Mouse (Mus musculus): ENCODE results near the gene Gsta4. TPM values are rescaled to one million over a fixed set of nuclear protein-coding genes. Genes with fewer than 3 reads are reported as not detected.
"Not testable (repeated sequence)": the region's sequence is repeated elsewhere in the genome, so short reads cannot be mapped to it uniquely, and the experiment has no call there.

Gene Gsta4
- total RNA-seq (2021): 10 to 100 TPM; 43.1 to 51.3 TPM

DNA sequence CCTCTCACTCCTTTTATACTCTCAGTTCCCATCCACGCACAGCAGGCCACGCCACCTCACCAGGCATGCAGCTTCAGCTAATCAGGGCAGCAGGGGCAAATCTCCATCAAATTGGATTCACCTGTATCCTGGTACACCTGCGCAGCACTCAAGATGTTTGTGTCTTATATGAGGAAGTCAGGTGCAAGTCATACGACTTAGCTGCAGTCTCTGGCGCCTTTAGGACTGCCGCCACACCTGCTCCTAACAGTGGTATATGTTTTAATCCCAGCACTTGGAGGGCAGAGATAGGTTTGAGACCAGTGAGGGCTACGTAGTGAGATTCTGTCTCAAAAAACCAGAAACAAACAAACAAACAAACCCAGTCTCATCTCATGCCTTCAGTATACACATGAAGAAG, at the start of gene Gsta4:
TSS of gene Gsta4 (plus strand) at position 301 of the 400 bp plus-strand sequence.
- not testable (repeated sequence) for DNase-seq

DNA sequence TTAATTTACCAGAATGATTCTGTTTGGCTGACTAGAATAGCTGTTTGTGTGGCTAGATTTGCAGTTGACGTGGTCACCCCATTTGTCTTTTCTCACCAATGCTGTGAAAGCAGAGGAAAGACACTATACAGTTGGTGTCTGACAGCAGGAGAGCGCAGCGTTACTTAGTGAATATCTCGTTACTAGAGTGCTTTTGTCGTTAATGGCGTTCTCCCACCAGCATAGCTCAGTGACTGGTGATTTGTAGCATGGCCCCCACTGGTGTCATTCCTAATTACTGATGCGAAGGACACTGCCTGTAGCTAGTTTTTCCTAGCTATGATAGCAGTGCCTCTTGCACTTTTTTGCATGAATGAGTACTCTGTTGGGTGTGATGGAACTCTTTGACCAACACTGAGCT, 46.9 kb upstream of the Gsta4 start:
- DNase-seq: no peak

DNA sequence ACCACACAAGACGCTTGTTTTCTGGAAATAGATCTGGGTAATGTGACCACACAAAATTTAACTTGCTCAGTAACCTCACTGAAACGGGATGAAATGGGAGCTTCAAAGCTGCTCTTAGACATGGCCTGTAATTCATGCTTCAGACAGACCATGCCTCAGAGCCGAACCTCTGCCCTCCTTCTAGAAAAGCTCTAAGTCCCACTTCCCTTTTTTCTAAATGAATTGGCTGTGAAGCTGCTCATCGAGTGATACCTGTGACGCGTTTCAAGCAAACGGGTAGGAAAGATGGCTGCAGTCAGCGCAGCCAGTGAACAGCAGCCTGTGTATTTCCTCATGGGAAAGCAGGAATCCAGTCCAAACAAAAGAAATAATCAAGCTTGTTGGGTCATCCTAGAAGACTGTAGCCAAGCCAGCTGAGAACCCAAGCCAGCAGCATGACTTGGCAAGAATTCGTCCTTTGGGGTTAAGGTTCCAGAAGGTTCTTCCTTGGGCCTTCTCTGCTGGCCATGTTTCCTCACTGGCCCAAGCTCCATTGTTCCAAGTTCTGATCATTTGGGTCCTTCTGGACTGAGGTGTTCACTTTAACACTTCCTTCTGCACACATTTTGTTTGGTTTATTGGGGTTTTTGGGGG, 44.4 kb upstream of the Gsta4 start:
- no peak for DNase-seq

DNA sequence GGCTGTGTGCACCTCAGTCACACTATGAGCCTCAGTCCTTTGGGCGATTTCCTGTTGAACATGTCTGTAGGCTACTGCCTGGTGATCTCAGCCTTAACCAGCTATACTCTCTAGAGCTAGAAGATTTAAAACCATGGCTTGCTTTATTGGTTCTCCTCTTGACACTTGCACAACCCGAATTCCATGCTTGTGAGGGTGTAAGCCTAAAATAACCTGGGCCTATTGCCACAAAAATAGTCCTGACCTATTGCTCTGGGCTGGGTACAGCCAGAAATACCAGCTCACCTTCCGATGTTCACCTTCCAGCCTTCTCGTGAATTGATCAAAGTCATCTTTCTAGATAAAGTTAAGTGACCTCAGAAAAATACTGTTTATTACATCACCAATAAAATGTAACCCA, 43.1 kb upstream of the Gsta4 start:
- DNase-seq: no peak

DNA sequence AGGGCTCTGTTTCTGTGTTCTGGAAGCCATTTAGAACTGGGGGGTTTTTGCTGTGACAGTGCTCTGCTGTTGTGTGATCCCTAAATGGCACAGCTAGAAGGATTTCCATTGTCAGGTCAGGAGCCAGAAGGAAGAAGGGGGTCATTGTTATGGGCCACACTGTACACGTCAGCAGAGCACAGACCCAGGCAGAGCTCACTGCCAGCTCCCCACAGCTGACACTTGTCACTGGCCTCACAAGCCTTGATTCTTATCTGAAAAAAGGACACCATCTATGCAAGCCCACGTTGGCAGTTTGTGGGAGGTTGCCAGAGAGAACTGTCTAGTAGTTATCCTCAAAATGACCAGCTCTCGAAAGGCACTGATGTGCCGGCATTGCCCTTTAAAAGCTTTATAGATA, 36.5 kb upstream of the Gsta4 start:
- DNase-seq: peak; percentile 34 to 39

DNA sequence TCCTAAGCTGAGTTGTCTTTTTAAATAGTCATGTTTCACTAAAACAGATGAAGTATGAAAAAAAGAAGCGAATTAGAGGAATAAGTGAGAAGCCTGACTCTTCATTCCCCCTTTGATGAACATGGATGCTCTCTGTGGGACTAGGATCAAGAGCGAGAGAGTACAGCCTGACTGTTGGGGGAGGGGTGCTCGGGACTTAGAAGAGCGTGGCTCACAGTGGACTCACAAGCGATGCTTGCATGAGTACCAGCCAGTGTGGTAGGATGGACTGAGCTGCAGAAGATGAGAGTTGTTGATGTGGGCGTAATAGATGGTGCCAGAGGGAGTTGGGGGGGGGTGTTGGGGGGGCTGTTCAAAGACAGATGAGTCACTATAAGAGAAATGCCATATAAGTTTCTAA, 35.9 kb upstream of the Gsta4 start:
- DNase-seq: no peak

DNA sequence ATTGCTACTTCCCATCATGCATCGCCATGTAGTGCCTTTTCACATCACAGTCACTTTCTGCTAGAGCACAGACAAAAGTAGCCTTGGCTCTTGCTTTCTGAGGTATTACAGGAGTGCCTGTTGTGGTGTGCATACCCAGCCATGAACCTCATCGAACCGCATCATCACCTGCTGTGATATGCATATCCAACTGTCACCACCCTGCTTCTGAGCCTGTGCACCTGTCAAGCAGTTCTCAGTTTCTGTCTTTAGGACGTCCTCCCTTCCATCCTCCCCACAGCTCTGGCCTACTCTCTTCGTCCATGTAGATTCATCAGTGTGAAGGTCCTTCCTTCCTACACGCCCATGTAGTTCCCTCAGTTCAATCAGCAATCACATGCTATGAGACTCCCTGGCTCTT, 34.4 kb upstream of the Gsta4 start:
- DNase-seq: no peak

DNA sequence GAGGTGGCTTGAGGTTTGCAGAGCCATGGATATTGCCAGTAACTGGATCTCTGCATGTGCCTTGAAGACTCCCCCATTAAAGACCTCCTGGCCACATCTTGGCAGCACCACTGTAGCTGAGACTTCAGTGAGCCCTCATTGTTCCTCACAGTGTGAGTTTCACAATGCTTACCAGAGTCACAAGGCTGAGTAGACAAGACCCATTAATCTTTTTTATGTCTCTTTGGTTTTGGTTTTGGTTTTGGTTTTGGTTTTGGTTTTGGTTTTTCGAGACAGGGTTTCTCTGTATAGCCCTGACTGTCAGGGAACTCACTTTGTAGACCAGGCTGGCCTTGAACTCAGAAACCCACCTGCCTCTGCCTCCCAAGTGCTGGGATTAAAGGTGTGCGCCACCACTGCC, 32.8 kb upstream of the Gsta4 start:
- DNase-seq: not testable (repeated sequence)

DNA sequence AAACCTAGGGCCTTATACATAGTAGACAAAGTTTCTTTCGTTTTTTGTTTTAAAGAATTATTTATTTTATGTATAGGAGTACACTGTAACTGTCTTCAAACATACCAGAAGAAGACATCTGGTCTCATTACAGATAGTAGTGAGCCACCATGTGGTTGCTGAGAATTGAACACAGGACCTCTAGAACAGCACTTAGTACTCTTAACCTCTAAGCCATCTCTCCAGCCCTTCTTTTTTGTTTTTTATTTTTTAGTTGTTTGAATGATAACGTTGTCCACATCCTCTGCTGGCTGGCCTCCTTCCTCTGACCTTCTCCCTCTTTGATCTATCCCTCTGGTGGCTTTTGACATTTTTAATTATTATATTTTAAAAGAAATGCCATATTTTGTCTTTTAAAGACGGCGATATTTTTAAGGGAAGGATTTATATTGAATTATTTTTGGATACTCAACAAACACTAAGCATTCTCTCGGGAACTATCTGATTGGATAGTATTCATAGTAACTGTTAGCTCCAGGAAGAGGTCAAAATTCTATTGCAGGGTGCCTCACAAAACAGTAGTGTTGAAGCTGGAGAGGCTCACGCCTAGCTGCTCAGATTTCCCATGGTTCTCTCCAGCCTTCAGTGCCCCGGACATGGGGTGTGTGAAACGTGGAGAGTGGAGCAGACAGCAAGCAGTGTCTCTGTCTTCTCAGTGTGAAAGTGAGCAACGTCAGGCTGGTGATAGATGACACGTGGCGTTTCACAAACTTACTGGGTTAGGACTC, 28.2 kb upstream of the Gsta4 start:
- DNase-seq: no peak

DNA sequence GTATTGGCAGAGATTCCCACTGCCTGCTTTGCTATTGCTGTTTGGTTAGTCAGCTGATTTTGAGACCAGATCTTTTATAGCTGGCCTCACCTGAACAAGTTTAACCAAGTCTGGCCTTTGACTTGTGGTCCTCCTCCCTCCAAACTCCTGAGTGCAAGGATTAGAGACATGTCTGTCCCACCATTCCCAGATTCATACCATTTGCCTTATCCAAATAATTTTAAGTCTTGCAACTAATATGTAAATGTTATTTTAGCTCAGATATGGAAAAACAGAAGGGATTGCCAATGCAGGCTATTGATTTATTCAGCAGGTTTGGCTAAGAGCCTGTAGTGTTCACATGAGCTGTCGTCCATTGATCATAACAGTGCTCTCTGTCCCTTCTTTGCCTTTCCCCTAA, 25.4 kb upstream of the Gsta4 start:
- DNase-seq: no peak

DNA sequence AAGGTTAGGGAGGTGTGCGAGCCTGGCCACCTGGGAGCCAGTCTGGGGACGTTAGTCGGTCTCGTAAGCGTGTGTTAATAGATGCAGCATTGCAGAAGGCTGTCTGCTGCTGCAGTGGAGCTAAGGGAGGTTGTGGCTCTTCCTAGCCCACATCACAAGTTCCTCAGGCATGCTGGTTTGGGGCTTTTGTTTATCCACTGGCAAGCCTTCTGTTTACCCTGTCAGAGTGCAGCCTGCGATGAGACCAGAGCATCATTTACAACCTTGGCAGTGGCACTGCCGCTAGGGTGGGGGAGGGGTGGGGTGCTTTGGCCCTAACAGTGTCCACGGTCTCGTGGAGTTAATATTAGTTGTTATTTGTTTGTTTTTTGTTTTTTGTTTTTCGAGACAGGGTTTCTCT, 19.3 kb upstream of the Gsta4 start:
- DNase-seq: no peak

DNA sequence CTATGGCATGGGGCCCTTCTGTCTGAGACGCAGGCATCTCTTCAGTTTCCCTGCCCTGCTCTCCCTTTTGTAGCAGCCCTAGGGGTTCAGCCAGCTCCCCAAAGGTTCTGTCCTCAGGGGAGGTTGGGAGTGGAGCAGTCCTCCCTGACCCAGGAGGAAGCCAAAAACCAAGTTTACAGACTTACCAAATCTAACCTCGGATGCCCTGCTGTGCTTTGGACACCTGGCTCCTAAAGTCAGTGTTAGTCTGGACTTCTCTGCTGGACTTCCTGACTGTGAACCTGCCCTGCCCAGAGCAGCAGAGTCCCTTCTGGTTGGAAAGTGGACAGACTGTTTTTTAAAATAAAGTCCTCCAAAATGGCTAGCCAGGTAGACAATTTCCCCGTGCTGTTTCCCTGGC, 17.8 kb upstream of the Gsta4 start:
- DNase-seq: no peak

DNA sequence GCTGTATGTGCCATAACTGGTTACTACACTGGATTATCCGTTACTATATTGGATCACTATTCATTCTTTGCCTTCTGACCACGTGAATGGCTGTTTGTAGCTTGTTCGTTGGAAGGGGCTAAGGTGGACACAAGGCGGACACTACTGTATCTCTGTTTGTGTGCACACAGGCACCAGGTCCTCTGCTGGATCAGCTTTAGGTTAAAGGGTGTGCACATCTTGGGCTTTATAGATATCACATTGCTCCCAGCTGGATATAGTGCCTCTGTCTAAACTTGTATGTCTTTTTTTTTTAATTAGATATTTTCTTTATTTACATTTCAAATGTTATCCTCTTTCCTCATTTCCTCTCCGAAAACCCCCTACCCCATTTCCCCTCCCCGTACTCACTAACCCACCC, 17.1 kb upstream of the Gsta4 start:
- DNase-seq: no peak

DNA sequence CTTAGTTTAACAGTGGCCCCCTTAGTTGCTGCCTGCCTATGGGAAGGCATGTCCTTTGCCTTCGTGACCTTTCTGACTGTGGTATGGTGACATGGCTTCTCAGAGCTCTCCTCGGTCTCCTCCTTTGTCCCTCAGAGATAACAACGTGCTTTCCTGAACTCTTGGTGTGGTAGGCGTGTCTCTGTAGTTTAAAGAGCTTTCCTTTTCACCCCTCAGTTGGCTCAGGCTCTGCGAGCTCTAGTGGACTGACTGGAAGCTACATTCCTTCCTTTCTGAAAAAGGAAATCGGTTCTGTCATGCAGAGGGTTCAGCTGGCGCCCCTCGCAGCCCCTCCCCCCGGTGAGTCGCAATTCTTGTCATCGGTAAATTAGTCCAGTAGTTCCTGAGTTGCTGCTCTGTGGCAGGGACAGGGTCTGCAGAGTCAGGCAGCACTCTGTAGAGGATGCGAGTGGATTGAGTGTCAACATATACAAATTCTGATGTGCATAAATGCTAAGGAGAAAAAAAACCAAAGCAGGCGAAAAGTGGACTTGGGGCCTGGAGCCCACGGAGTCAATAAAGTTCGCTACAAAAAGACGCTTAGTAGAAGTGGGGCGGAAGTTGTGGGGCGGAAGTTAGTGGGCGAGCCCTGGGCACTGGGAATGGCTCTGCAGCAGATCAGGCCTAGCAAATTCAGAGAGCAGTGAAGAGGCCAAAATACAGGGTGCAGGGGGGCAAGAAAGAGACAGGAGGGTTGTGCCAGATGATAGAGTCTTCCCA, 15.7 kb upstream of the Gsta4 start:
- no peak for DNase-seq

DNA sequence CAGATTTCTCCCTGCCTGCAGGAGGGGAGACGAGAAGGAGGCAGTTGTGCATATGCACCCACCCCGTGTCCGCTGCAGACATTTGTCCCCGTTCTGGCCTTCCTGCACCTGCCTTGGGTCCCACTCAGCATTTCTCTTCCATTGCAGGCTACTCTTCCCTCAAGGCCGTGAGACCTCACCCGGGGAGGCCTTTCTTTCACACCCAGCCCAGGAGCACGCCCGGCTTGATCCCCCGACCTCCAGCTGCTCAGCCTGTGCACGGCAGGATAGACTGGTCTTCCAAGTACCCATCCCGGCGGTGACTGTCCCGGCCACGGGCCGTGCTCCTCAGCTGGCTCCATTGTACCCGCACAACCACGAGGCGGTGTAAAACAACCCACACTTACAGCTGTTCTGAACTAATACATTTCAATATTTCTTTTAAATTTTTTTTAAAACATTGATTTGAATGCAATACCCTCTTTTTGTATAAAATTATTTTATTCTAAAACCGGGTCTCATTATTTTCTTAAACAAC, 15.1 kb upstream of the Gsta4 start:
- DNase-seq: no peak

DNA sequence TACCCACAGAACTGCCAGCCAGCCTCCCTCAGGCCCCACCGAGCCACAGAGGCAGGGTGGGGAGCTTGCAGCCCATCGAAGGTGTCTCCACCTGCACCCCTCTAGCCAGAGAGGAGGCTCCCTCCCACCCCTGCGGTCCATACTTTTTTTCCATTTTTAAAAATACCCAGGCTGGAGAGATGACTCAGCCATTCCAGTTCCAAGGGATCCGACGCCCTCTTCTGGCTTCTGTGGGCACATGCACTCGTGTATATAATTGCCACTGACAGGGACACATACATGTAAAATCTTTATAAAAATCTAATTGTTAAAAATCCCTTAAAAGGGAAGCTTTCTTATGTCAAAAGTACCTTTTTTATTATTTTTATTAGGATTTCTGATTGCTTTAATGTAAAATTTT, 13.7 kb upstream of the Gsta4 start:
- DNase-seq: no peak

DNA sequence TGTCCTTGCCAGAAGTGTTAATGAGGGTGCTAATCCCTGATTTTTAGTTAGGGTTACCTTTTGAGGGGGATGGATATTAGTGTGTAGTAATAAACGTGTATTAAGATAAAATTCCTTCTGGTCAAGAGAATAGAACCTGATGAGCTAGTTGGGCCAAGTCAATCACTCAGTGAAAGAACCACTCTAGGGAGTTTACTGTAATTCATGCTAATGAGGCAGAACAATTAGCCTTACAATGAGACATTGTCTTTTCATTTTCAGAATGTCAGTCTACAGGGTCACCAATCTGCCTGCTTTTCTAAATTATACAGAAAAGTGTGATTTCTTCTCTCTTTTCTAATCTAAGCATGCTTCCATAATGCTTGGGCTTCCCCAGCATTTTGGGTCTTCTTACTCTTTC, 8.6 kb upstream of the Gsta4 start:
- no peak for DNase-seq

DNA sequence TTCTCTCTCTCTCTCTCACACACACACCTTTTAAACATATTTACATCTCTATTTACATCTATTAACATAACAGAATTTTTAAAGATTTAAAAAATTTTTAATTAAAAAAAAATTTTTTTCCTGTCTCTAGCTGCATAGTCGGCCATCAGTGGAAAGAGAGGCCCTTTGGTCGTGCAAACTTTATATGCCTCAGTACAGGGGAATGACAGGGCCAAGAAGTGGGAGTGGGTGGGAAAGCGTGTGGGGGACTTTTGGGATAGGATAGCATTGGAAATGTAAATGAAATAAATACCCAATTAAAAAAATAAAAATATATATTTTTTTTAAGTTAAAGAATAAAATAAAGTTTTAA, 7.7 kb upstream of the Gsta4 start:
- DNase-seq: not testable (repeated sequence)

DNA sequence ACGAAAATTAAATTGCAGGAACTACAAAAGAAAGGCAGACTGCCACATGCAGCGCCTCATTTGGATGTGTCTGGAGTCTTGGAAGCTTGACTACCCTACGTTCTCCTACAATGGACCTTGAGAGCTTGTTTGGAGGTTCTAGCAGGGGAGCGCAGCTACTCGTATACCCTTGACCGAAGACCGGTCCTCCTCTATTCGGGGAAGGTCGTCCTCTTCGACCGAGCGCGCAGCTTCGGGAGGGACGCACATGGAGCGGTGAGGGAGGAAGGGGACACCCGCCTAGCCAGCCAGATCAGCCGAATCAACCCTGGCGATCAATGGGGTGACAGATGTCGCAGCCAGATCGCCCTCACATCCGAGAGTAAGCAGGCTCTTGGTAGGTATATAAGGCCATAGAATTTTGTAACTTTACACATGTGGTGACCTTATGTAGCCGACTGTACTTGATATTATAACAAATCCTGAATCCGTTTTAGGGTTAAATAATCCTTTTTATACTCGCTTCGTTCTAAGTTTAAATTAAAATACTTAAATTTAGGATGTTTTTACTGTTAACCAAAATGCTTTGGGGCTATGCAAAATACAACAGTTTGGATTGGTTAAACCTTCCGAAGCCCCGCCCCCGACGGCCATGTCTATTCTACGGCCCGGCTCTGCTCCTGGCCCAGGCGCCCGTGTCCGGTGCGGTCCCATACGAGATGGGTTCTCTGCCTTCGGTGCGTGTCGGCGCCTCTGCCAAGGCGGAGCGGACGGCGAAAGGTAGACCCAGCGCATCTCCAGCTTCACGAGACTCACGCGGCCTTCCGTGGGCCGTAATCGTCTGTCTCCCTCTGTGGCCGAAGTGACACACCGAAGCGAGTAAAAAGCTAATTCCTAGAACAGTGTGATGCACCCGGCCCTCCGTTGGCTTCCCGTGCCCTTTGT, 7.0 kb upstream of the Gsta4 start:
- DNase-seq: peak; percentile 91

DNA sequence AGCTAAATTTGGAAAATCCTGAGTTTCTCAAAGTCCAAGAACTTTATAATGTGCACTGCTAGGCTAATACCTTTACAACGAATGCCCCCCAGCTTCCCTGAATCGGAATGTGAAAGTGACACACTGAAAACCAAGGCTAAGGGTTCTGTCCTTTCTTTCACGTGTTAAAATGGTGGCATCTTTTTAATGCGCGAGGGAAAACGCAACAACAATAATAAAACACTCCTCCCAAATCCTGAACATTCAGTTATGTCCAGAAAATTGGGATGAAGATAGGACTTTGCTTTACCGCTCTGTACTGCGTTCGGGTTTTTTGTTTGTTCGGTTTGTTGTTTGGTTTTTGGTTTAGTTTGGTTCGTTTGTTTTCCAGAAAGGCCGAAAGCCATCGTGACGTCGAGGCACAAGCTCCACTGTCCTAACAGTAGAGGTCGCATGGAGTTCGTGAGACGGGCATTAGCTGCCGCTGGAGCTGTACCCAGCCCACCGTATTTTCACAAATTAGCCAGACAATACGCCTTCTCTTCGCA, 6.3 kb upstream of the Gsta4 start:
- DNase-seq: peak in 1 of 2 experiments; percentile 34

DNA sequence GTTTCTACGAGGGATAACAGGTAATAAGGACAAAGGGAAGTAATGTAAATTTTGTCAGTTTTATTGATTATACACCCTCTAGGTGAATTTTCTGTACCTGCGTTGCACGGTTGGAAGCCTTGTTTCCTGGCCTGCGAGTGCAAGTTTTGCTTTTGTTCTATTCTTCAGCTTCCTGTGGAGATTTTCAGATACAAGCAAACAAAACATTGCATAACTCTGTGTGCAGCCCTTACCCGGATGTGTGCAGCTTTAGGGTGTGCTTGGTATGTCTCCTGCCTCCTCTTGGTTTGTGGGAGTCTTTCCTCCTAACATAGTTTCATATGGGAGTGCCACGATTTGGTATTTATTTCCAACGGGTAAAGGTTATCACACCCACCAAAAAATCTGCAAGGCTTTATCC, 5.7 kb upstream of the Gsta4 start:
- no peak for DNase-seq

DNA sequence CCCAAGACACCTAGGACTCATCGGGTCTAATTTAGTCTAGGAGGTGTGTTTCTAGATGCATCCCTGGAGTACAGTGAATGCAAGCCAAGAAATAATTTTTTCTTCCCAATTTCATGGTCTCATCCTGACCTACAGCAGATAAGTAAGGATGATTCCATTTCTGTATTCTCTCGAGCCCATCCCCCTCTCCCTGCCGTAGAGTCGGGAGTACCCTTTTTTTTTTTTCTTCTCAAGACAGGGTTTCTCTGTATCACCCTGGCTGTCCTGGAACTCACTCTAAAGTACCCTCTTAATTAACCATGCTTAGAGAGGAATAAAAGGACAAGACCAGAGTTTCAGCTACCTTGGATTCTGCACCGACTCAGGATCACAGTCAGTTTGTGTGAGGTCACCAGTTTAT, 4.4 kb upstream of the Gsta4 start:
- DNase-seq: no peak
